Mouse (Mus musculus) intestine, postnatal 0 days (tissue): ENCODE results near the gene Klc4. TPM values are rescaled to one million over a fixed set of nuclear protein-coding genes. Genes with fewer than 3 reads are reported as not detected.

Experiments
- ATAC-seq: fragments of 200-750 bp; cut with Nextera tagmentation; 2 replicates; pipeline ENCODE4 v1.8.0; 2017; ENCODE audit warnings: mild to moderate bottlenecking, moderate TSS enrichment, moderate library complexity
- H3K27ac ChIP-seq: fragments of 300-500 bp; sonication (generic); 2 replicates; pipeline ENCODE4 v1.5.1; 2014; ENCODE audit warnings: mild to moderate bottlenecking, low read depth, low read length, moderate library complexity
- H3K27me3 ChIP-seq: fragments of 300-500 bp; sonication (generic); replicated peaks from 2 replicates; pipeline ENCODE4 v1.6.1; 2014; ENCODE audit warnings: low read length, mixed read lengths; ENCODE audit not compliant: control insufficient read depth, insufficient read depth
- H3K36me3 ChIP-seq: fragments of 300-500 bp; sonication (generic); 2 replicates; pipeline ENCODE4 v1.6.1; 2014; ENCODE audit warnings: mild to moderate bottlenecking, moderate library complexity; ENCODE audit not compliant: control insufficient read depth, insufficient read depth
- H3K4me1 ChIP-seq: fragments of 300-500 bp; sonication (generic); replicated peaks from 2 replicates; pipeline ENCODE4 v1.6.1; 2014; ENCODE audit warnings: antibody characterized with exemption, low read length, mixed read lengths; ENCODE audit not compliant: control insufficient read depth, insufficient read depth
- H3K4me2 ChIP-seq: fragments of 300-500 bp; sonication (generic); replicated peaks from 2 replicates; pipeline ENCODE4 v1.6.1; 2014; ENCODE audit warnings: low read depth, mild to moderate bottlenecking, moderate library complexity
- H3K4me3 ChIP-seq: fragments of 300-500 bp; sonication (generic); 2 replicates; pipeline ENCODE4 v1.5.1; 2014; ENCODE audit warnings: low read depth, low read length
- H3K9ac ChIP-seq: fragments of 300-500 bp; sonication (generic); 2 replicates; pipeline ENCODE4 v1.6.1; 2014; ENCODE audit warnings: mild to moderate bottlenecking, low read depth, low read length
- H3K9me3 ChIP-seq: fragments of 300-500 bp; sonication (generic); 2 replicates; pipeline ENCODE4 v1.6.1; 2016; ENCODE audit warnings: mixed run types; ENCODE audit not compliant: control insufficient read depth
- CTCF ChIP-seq: sonication (generic); IDR thresholded peaks from 2 replicates; pipeline ENCODE4 v1.5.1; 2016; ENCODE audit warnings: low read depth, mild to moderate bottlenecking, control low read depth, antibody characterized with exemption, moderate library complexity
- WGBS: fragments of 180-500 bp; shearing (Covaris S2); extraction: QIAGEN DNeasy Blood & Tissue Kit; methylation state at CpG from one replicate; pipeline ENCODE4 v1.1.7; 2014; 5-methylcytosine and 5-hydroxymethylcytosine counted together
- polyA plus RNA-seq: library from polyadenylated mRNA; unstranded; fragments of >200 nt; fragmentation: Nextera tagmentation; extraction: Ambion mirVana; gene quantifications from 2 replicates; pipeline ENCODE4 v1.2.1, GENCODE M21; 2015

Klc4 gene
- polyA plus RNA-seq, 1 experiment from 2014 or later: 107 TPM

DNA sequence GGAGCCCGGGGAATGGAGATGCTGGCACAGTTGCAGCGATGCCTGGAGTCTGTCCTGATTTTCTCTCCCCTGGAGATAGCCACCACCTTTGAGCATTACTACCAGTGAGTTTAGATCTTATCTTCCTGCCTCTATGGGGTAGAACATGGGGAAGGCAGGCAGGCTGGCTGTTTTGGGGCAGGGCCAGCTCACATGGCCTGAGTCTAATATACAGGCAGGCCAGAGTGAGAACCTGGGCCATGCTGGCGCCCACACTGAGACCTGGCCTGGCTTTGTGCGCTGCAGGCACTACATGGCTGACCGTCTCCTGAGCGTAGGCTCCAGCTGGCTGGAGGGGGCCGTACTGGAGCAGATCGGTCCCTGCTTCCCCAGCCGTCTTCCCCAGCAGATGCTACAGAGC is 15.5 kb upstream of the Klc4 start:
- TF ChIP-seq CTCF: no peak
- Histone ChIP-seq H3K4me1 (no peaks in the 10 kb centered on the region), H3K9ac (no peak overlapping the region), H3K9me3 (no peaks in the 10 kb centered on the region), H3K4me3 (no peak overlapping the region), H3K27ac (no peak overlapping the region), H3K36me3 (peaks cover 91% of the 10 kb centered on the region), H3K27me3 (no peaks in the 10 kb centered on the region), H3K4me2 (no peak overlapping the region)
- no peak for ATAC-seq
- 94% methylated on average over 9 of the region's 9 CpGs for WGBS

DNA sequence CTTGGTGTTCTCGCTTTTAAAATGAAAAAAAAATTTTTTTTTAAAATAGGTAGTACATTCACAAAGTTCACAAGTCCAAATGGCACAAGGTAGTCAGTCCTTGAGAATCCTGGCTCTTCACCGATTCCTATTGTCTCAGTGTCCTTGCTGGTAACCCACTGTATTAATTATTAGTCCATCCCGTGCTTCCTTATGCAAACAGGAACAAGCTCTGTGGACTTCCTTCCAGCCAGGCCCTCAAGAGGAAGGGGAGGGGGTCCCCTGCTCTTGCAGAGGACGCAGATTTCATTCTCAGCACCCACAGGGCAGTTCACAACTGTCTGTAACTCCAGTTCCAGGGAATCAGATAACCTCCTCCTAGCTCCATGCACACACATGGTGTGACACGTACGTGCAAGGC is 10.2 kb upstream of the Klc4 start:
- H3K9me3 ChIP-seq: no peaks in the 10 kb centered on the region
- peaks cover 74% of the 10 kb centered on the region for H3K36me3 ChIP-seq
- no peak for ATAC-seq
- no peak overlapping the region; the same call in 1 of the 2 replicates for H3K27ac ChIP-seq
- no peaks in the 10 kb centered on the region for H3K4me1 ChIP-seq
- H3K4me3 ChIP-seq: no peak overlapping the region
- H3K27me3 ChIP-seq: no peaks in the 10 kb centered on the region
- TF ChIP-seq CTCF: no peak
- H3K9ac ChIP-seq: no peak overlapping the region
- WGBS: 75% methylated on average over 6 of the region's 6 CpGs
- no peak overlapping the region for H3K4me2 ChIP-seq

DNA sequence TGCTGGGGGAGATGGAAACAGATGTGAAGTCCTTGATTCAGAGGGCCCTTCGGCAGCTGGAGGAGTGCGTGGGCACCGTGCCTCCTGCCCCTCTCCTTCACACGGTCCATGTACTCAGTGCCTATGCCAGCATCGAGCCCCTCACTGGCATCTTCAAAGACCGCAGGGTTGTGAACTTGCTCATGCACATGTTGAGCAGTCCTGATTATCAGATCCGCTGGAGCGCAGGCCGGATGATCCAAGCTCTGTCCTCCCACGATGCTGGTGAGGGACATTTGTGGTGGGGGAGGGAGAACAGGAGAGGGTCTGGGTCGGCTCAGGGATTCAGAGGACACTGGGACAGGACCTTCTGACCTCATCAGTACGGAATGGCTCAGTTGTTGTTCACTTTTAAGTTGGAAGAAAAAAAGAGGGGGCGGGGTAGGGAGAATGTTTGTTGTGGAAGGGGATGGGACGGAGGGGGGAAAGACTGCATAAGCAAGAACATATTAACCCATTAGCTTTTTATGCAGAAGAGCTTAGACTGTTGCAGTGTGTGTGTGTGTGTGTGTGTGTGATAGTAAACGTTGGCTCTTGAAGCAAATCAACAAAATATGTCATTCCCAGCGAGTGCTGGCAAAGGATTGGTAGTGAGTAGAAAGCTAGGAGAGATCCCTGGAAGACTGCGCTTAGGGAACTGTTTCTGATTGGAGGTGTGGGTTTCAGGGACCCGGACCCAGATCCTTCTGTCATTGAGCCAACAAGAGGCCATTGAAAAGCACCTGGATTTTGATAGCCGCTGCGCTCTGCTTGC is 6.1 kb upstream of the Klc4 start:
- H3K4me1 ChIP-seq: peaks cover 3% of the 10 kb centered on the region; the same call in 1 of the 2 replicates
- no peak for ATAC-seq
- TF ChIP-seq CTCF: no peak
- no peaks in the 10 kb centered on the region for H3K9me3 ChIP-seq
- H3K4me3 ChIP-seq: peak overlapping the region; percentile 74
- peak overlapping the region; percentile 67; the same call in 1 of the 2 replicates for H3K9ac ChIP-seq
- WGBS: 73% methylated on average over 20 of the region's 20 CpGs
- no peak overlapping the region; the same call in 1 of the 2 replicates for H3K27ac ChIP-seq
- H3K27me3 ChIP-seq: no peaks in the 10 kb centered on the region
- peak overlapping the region; percentile 87 for H3K4me2 ChIP-seq
- H3K36me3 ChIP-seq: peaks cover 46% of the 10 kb centered on the region

DNA sequence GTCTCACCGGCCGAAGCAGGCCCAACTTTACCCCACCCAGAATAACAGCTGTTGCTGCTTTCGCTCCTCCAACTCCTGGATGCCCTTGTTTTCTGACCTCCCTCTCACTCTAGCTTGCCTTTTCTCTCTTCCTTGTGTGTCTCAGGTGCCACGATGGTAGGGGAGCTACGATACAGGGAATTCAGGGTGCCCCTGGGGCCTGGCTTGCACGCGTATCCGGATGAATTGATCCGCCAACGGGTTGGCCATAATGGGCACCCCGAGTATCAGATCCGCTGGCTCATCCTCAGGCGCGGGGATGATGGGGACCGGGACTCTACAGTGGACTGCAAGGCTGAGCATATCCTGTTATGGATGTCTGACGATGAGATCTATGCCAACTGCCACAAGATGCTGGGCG is 5.5 kb upstream of the Klc4 start:
- WGBS: 67% methylated on average over 17 of the region's 17 CpGs
- Histone ChIP-seq H3K4me2 (peak overlapping the region; percentile 87), H3K4me1 (peaks cover 5% of the 10 kb centered on the region; the same call in 1 of the 2 replicates), H3K27ac (no peak overlapping the region; the same call in 1 of the 2 replicates), H3K9ac (peak overlapping the region; percentile 67), H3K4me3 (peak overlapping the region; percentile 74), H3K9me3 (no peaks in the 10 kb centered on the region), H3K36me3 (peaks cover 40% of the 10 kb centered on the region), H3K27me3 (no peaks in the 10 kb centered on the region)
- no peak for TF ChIP-seq CTCF
- no peak for ATAC-seq

DNA sequence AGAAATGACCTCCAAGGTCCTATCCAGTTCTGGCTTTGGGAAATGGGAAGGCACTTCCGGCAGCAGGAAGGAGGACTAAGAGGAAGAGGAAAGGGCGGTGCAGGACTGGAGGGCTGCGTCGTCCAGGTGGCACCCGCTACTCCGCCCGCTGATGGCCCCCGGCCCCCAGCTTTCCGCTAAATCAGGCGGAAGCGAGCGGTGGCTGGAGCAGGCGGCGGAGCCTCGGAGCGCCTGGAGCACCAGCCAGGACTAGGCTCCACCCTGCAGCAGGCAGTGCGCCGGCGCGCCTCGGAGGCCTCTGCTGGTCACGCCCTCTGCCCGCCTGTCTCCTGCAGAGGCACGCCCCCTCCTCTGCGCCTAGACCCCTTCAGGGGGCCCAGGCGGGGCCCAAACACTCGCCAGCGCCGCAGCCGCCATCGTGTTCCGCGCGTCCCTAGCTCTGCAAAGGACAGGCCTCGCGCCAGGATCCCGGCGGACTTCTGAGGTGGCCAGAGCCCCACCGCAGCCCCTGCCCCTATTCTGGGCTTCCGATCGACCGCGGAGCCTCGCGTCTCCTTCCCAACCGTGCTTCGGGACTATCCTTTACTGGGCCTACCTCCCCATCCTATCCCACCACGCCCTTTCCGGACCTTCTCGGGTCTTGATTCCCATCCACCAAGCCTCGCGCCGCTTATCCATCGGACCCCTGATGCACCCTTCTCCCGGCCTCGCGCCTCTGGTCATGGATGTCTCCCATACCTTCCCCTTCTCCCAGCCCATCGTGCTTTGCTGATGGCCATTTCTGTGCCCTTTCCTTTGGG is 4.6 kb upstream of the Klc4 start, which contains the start of gene Cul7:
Gene Cul7 (plus strand): TSS at position 106 of the 800 bp plus-strand sequence.
- Histone ChIP-seq H3K27ac (peak within 1 kb of the TSS; percentile 87), H3K4me3 (peak within 1 kb of the TSS; percentile 74), H3K4me2 (peak within 1 kb of the TSS; percentile 87), H3K36me3 (peaks cover 31% of the 10 kb centered on the region), H3K9ac (peak within 1 kb of the TSS; percentile 67), H3K27me3 (no peaks in the 10 kb centered on the region), H3K4me1 (peaks cover 5% of the 10 kb centered on the region; the same call in 1 of the 2 replicates), H3K9me3 (no peaks in the 10 kb centered on the region)
- no peak for TF ChIP-seq CTCF
- ATAC-seq: peak; percentile 82
- under 1% methylated on average over 50 of the region's 58 CpGs for WGBS

DNA sequence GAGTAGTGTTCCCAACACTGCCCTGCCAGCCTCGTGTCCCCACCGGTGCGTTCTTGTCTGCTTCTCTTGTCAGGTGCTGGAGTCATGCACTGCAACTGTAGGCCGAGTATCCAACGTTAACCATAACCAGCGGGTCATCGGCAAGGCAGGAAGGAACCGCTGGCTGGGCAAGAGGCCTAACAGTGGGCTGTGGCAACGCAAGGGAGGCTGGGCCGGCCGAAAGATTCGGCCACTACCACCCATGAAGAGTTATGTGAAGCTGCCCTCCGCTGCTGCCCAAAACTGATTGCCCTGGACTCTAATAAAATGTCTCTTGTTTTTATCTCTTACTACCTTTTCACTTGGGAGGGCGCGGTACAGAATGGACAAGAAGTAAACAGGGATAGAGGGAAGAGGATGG is 4.0 kb upstream of the Klc4 start:
- H3K27me3 ChIP-seq: no peaks in the 10 kb centered on the region
- H3K36me3 ChIP-seq: peaks cover 29% of the 10 kb centered on the region
- H3K27ac ChIP-seq: peak overlapping the region; percentile 87
- peak overlapping the region; percentile 74 for H3K4me3 ChIP-seq
- H3K9me3 ChIP-seq: no peaks in the 10 kb centered on the region
- H3K9ac ChIP-seq: peak overlapping the region; percentile 67
- no peak for TF ChIP-seq CTCF
- 32% methylated on average over 15 of the region's 15 CpGs for WGBS
- no peak for ATAC-seq
- peak overlapping the region; percentile 87 for H3K4me2 ChIP-seq
- peaks cover 5% of the 10 kb centered on the region; the same call in 1 of the 2 replicates for H3K4me1 ChIP-seq
